Mouse (Mus musculus) WW6 (cell line): ENCODE measurements around the gene Mpst.

Source experiments
- DNase-seq: peaks from one replicate; pipeline ENCODE4 v3.0.0-alpha.2; 2013; ENCODE audit warnings: low read depth, low spot score

Gene Mpst

GRCm38 (mm10) chr15:78436380-78437192 is 30.4 kb downstream of the Mpst start:
- DNase-seq: no peak

- DNase-seq: no peak
Observed at GRCm38 (mm10) chr15:78437237-78438017, 31.2 kb downstream of the Mpst start.

GRCm38 (mm10) chr15:78438018-78438394 is 31.8 kb downstream of the Mpst start:
- DNase-seq: no peak

- DNase-seq: no peak
Observed at GRCm38 (mm10) chr15:78438505-78438904, 32.3 kb downstream of the Mpst start.

GRCm38 (mm10) chr15:78438973-78439372 is 32.8 kb downstream of the Mpst start:
- DNase-seq: no peak

- no peak for DNase-seq
Observed at GRCm38 (mm10) chr15:78442231-78442630, 36.0 kb downstream of the Mpst start.

GRCm38 (mm10) chr15:78443857-78444256 is 37.6 kb downstream of the Mpst start:
- no peak for DNase-seq

GRCm38 (mm10) chr15:78447121-78447520 is 40.9 kb downstream of the Mpst start:
- DNase-seq: no peak

- DNase-seq: no peak
Observed at GRCm38 (mm10) chr15:78447746-78448535, 41.7 kb downstream of the Mpst start.

GRCm38 (mm10) chr15:78449131-78449530 is 42.9 kb downstream of the Mpst start:
- DNase-seq: no peak

- DNase-seq: no peak
Observed at GRCm38 (mm10) chr15:78449694-78450418, 43.6 kb downstream of the Mpst start.

GRCm38 (mm10) chr15:78450419-78450768 is 44.2 kb downstream of the Mpst start:
- no peak for DNase-seq

GRCm38 (mm10) chr15:78451201-78451600 is 45.0 kb downstream of the Mpst start:
- no peak for DNase-seq

GRCm38 (mm10) chr15:78452929-78453328 is 46.7 kb downstream of the Mpst start:
- DNase-seq: no peak

- DNase-seq: no peak
Observed at GRCm38 (mm10) chr15:78455168-78455567, 49.0 kb downstream of the Mpst start.

GRCm38 (mm10) chr15:78456051-78456450 is 49.8 kb downstream of the Mpst start:
- DNase-seq: no peak

- DNase-seq: no peak
Observed at GRCm38 (mm10) chr15:78457193-78457592, 51.0 kb downstream of the Mpst start.

GRCm38 (mm10) chr15:78462981-78463380 is 56.8 kb downstream of the Mpst start:
- no peak for DNase-seq
